In the genomic region with DNA sequence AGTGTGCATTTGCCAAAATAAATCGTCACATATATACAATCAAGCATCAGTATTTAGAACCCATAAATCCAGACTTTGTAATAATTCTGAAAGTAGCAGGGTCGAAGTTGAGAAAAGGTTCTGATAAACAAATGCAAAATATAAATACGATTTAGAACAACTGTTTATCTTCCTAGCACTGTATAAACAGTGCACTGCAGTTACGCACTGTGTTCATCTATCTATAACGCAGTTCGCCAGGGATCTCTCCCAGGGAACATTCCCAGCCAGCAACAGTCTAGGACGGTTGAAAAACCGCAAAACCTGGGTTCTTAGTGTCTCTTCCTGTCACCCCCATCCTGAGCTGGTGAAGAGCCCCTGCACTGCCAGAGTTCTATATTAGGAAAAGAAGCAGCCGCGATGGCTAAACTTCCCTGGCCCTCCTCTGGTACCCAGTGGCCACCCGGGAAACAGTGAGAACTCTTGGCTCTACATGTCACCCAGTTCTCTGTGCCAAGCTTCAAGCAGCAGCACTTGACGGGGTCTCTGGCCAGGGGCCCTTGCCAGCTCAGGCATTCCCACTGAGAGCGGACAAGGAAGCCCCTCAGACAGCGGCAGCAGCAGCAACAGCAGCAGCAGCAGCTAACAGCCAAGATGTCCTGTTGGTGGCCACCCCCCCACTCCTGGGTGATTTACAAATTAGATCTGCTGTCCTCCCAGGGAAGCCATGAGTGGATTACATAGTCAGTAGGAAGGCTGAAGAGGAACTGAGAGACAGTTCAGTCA, we compare ENCODE assay signal across 8 mouse cellular contexts. TPM values are rescaled to one million over a fixed set of nuclear protein-coding genes. Genes with fewer than 3 reads are reported as not detected.
DNase-seq lines count a peak whose midpoint lies in the region; ATAC-seq and TF ChIP-seq lines count a peak whose summit lies in the region.

No protein-coding gene starts in this region.

- H3K9ac ChIP-seq in kidney, embryonic 14.5 days (ENCODE audit: low read depth, low read length): peak overlapping the region; percentile 19; the same call in 1 of the 2 replicates
- no peak overlapping the region for H3K9ac ChIP-seq in forebrain, embryonic 14.5 days (ENCODE audit: low read length)

- H3K36me3 ChIP-seq in kidney, embryonic 14.5 days (ENCODE audit: control insufficient read depth, insufficient read depth, low read length): peaks cover 2% of the 10 kb centered on the region; the same call in 1 of the 2 replicates
- no peaks in the 10 kb centered on the region for H3K36me3 ChIP-seq in forebrain, embryonic 14.5 days (ENCODE audit: control insufficient read depth, insufficient read depth, low read length)
- peaks cover 33% of the 10 kb centered on the region for H3K36me3 ChIP-seq in limb, embryonic 10.5 days

- H3K4me3 ChIP-seq in kidney, embryonic 14.5 days (ENCODE audit: low read length): no peak overlapping the region
- no peak overlapping the region for H3K4me3 ChIP-seq in forebrain, embryonic 14.5 days (ENCODE audit: low read depth, low read length)
- no peak overlapping the region for H3K4me3 ChIP-seq in limb, embryonic 10.5 days

- ATAC-seq in kidney, embryonic 14.5 days (ENCODE audit: low FRiP score, low TSS enrichment): no peak
- no peak for ATAC-seq in forebrain, embryonic 14.5 days

- TF ChIP-seq POLR2A in brain, embryonic 14.5 days (IDR thresholded peaks at IDR 0.05; ENCODE audit: borderline replicate concordance, extremely low read depth, insufficient read depth, insufficient read length, poor library complexity, severe bottlenecking): no peak

- WGBS in kidney, embryonic 14.5 days: 59% methylated on average over 14 of the region's 14 CpGs
- 68% methylated on average over 14 of the region's 14 CpGs for WGBS in forebrain, embryonic 14.5 days
- WGBS in limb, embryonic 10.5 days: 85% methylated on average over 14 of the region's 14 CpGs

- peaks cover 86% of the 10 kb centered on the region for H3K4me1 ChIP-seq in kidney, embryonic 14.5 days (ENCODE audit: control insufficient read depth, insufficient read depth, low read length)
- H3K4me1 ChIP-seq in forebrain, embryonic 14.5 days (ENCODE audit: control insufficient read depth, insufficient read depth, low read length): peaks cover 18% of the 10 kb centered on the region
- peaks cover 89% of the 10 kb centered on the region for H3K4me1 ChIP-seq in limb, embryonic 10.5 days

- H3K27me3 ChIP-seq in kidney, embryonic 14.5 days (ENCODE audit: control insufficient read depth, insufficient read depth, low read length): no peaks in the 10 kb centered on the region
- H3K27me3 ChIP-seq in forebrain, embryonic 14.5 days (replicated peaks; ENCODE audit: control insufficient read depth, insufficient read depth, low read length): no peaks in the 10 kb centered on the region
- H3K27me3 ChIP-seq in limb, embryonic 10.5 days (ENCODE audit: low read depth, poor library complexity, severe bottlenecking): no peaks in the 10 kb centered on the region

- no peaks in the 10 kb centered on the region for H3K9me3 ChIP-seq in kidney, embryonic 14.5 days (ENCODE audit: control insufficient read depth, low read length)
- H3K9me3 ChIP-seq in forebrain, embryonic 14.5 days (replicated peaks; ENCODE audit: control insufficient read depth, low read length): no peaks in the 10 kb centered on the region
- no peaks in the 10 kb centered on the region for H3K9me3 ChIP-seq in limb, embryonic 10.5 days (replicated peaks)

- H3K4me2 ChIP-seq in kidney, embryonic 14.5 days (replicated peaks; ENCODE audit: low read depth, low read length): no peak overlapping the region
- H3K4me2 ChIP-seq in forebrain, embryonic 14.5 days (ENCODE audit: low read length): no peak overlapping the region

- DNase-seq in kidney, adult 8-10 months: no peak
- DNase-seq in brain, embryonic 14.5 days (ENCODE audit: low read depth): peak; percentile 74
- DNase-seq in forebrain, embryonic 14.5 days (ENCODE audit: low spot score): no peak
- DNase-seq in limb, embryonic 10.5 days (ENCODE audit: low spot score): no peak
- no peak for DNase-seq in thymus, postnatal 25 days
- no peak for DNase-seq in adipocyte (ENCODE audit: low spot score)
- DNase-seq in thymus, postnatal 36 days: no peak

- TF ChIP-seq CTCF in brain, embryonic 14.5 days (IDR thresholded peaks at IDR 0.05; ENCODE audit: borderline replicate concordance, extremely low read depth, insufficient read depth, insufficient read length): no peak

- H3K27ac ChIP-seq in kidney, embryonic 14.5 days (ENCODE audit: low read depth, low read length): peak overlapping the region; percentile 27
- H3K27ac ChIP-seq in forebrain, embryonic 14.5 days (ENCODE audit: low read depth, low read length): peak overlapping the region; percentile 35; the same call in 1 of the 2 replicates
- peak overlapping the region; percentile 44; the same call in 1 of the 2 replicates for H3K27ac ChIP-seq in limb, embryonic 10.5 days

RNA-seq across cellular contexts. Expression of a gene that starts 54.3 kb away (rescaled TPM):
- 12.2 and 14.3 TPM in 2 replicates for polyA plus RNA-seq in kidney, embryonic 14.5 days (2014; fragmentation: Nextera tagmentation; extraction: Ambion mirVana)
- polyA plus RNA-seq in brain, embryonic 14.5 days (2012; rRNA removed): 4.9 and 6.1 TPM in 2 replicates
- polyA plus RNA-seq in forebrain, embryonic 14.5 days (2014; fragmentation: Nextera tagmentation; extraction: Ambion mirVana): 1.8 and 1.9 TPM in 2 replicates
- 10.9 and 11.4 TPM in 2 replicates for polyA plus RNA-seq in limb, embryonic 10.5 days (2016; fragmentation: Nextera tagmentation; extraction: Ambion mirVana)
